Mouse (Mus musculus): ENCODE measurements around the gene Olfr224. TPM values are rescaled to one million over a fixed set of nuclear protein-coding genes. Genes with fewer than 3 reads are reported as not detected.
"Not testable (repeated sequence)": the region's sequence is repeated elsewhere in the genome, so short reads cannot be mapped to it uniquely, and the experiment has no call there.

Gene Olfr224
- polyA plus RNA-seq, 1 experiment from 2014 or later = not detected

DNA sequence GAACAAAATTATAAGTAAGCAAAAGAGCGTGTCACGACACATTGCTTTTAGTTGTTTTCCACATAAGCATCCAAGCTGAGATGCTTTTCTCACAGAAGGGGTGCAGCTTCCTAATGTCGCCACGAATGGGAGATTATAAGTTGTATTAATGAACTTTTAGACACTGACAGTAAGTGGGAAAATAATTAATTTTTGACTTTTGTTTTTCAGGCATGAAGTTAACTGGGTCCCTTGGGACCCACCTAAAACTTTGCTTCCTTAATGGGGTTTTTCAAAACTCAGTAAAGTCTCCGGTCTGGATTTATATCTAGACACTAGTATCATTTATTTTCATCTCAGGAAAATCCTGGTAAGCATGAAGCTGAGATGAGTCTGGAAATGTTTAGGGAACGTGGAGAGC is 24.5 kb upstream of the Olfr224 start, which contains the start of gene Olfr324:
Olfr324 (plus strand) TSS at position 301 of the 400 bp plus-strand sequence.
- no peak within 1 kb of the TSS for H3K4me2 ChIP-seq
- ATAC-seq (ENCODE audit: low FRiP score) = no peak
- WGBS = 86% methylated on average over 6 of the region's 6 CpGs
- no peaks in the 10 kb centered on the region for H3K36me3 ChIP-seq
- no peaks in the 10 kb centered on the region for H3K4me1 ChIP-seq (replicated peaks)
- no peak within 1 kb of the TSS for H3K9ac ChIP-seq
- H3K4me3 ChIP-seq = no peak within 1 kb of the TSS
- no peak within 1 kb of the TSS for H3K27ac ChIP-seq
- no peaks in the 10 kb centered on the region for H3K27me3 ChIP-seq
- no peaks in the 10 kb centered on the region for H3K9me3 ChIP-seq

DNA sequence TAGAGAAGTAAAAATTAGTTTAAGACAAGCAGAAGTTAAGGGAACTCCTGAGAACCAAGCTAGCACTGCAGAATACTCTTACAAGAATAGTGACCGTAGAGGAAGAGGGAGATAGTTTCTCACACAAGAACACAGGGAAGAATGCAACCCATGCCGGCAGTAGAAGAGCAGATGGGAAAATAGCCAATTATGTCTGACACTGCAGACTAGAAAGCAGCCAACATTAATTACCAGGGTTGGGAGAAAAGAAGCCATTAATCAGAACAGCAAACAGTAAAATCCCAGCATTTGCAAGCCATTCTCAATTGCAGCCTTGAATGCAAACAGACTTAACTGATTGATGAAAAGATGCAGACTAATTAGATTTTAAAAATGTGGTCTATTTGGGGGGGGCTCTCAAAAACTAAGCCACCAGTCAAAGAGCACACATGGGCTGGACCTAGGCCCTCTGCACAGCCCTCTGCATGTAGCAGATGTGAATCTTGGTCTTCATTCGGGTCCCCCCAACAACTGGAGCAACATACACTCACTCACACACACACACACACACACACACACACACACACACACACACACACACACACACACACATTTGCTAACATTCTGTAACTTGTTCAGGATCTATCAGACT is 18.4 kb upstream of the Olfr224 start:
- 60% methylated on average over 3 of the region's 3 CpGs for WGBS
- no peaks in the 10 kb centered on the region for H3K36me3 ChIP-seq
- no peak overlapping the region for H3K4me3 ChIP-seq
- H3K27me3 ChIP-seq = no peaks in the 10 kb centered on the region
- ATAC-seq (ENCODE audit: low FRiP score) = no peak
- H3K9me3 ChIP-seq = no peaks in the 10 kb centered on the region
- no peak overlapping the region; the same call in 1 of the 2 replicates for H3K27ac ChIP-seq
- H3K9ac ChIP-seq = no peak overlapping the region
- H3K4me2 ChIP-seq = no peak overlapping the region
- H3K4me1 ChIP-seq (replicated peaks) = no peaks in the 10 kb centered on the region

DNA sequence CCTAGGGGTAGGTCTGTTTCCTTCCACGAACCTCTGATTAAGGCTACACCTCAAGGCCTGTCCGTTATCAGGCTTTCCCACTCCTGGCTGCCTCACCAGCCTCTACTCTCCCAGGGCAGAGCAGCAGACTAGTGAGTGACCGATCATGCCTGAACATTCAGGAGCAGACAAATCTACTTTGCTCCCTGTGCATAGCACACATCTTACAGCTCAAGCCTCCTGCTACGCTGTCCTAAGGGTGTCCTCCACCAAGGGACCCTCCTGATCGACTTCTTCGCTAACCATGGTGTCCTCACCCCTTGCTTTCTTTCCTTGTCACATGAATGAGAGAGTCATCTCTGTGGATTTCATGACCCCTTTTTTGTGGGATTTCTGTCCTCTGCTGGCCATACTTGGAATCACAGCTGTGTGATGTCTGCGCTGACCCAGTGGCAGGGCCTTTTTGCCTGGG is 17.6 kb upstream of the Olfr224 start:
- Histone ChIP-seq H3K9ac (no peak overlapping the region), H3K9me3 (no peaks in the 10 kb centered on the region), H3K4me1 (replicated peaks) (no peaks in the 10 kb centered on the region), H3K36me3 (no peaks in the 10 kb centered on the region), H3K27ac (no peak overlapping the region), H3K27me3 (no peaks in the 10 kb centered on the region), H3K4me3 (no peak overlapping the region), H3K4me2 (no peak overlapping the region)
- ATAC-seq (ENCODE audit: low FRiP score) = no peak
- 68% methylated on average over 7 of the region's 7 CpGs for WGBS

DNA sequence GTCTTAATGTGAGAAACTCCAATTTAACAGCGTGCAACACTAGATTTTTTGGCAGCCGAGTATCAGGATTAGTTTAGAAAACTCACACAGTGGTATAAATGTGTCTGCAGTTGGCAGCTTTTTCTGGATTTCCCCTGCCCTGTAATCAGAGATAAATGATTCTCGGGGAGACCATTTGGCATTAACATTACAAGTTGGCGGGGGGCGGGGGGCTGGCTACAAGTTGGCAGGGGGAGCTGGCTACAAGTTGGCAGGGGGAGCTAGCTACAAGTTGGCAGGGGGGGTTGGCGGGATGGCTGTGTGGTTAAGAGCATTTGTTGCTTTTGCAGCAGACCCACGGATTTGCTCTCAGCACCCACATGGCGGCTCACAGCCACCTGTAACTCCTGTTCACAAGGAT is 8.3 kb upstream of the Olfr224 start:
- no peak for ATAC-seq (ENCODE audit: low FRiP score)
- no peaks in the 10 kb centered on the region for H3K9me3 ChIP-seq
- no peaks in the 10 kb centered on the region for H3K27me3 ChIP-seq
- no peak overlapping the region for H3K27ac ChIP-seq
- no peaks in the 10 kb centered on the region for H3K36me3 ChIP-seq
- no peak overlapping the region for H3K4me3 ChIP-seq
- 81% methylated on average over 8 of the region's 8 CpGs for WGBS
- H3K4me1 ChIP-seq (replicated peaks) = no peaks in the 10 kb centered on the region
- no peak overlapping the region for H3K4me2 ChIP-seq
- H3K9ac ChIP-seq = no peak overlapping the region

DNA sequence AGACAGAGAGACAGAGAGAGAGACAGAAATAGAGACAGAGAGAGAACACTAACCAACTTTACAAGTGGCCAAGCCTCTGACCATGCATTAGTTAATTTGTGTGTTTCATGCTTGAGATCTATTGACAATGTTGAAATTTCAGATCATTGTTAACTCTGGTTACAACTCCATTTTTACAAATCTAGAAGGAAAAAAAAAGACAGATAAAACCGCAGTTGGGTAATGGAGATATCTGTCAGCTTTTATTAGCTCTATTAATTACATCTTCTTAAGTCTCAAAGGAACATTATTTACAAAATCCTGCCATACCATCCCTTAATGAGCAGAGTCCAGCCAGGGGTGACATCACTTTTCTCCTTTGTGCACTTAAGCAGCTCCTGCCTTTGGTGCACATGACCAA is 7.1 kb upstream of the Olfr224 start, which contains the start of gene Olfr325:
Olfr325 (plus strand) TSS at position 301 of the 400 bp plus-strand sequence.
- Histone ChIP-seq H3K36me3 (no peaks in the 10 kb centered on the region), H3K27ac (no peak within 1 kb of the TSS), H3K9me3 (no peaks in the 10 kb centered on the region), H3K4me3 (no peak within 1 kb of the TSS), H3K4me2 (no peak within 1 kb of the TSS), H3K9ac (no peak within 1 kb of the TSS), H3K4me1 (replicated peaks) (no peaks in the 10 kb centered on the region), H3K27me3 (no peaks in the 10 kb centered on the region)
- 80% methylated on average over 1 of the region's 1 CpGs for WGBS
- ATAC-seq (ENCODE audit: low FRiP score) = no peak

DNA sequence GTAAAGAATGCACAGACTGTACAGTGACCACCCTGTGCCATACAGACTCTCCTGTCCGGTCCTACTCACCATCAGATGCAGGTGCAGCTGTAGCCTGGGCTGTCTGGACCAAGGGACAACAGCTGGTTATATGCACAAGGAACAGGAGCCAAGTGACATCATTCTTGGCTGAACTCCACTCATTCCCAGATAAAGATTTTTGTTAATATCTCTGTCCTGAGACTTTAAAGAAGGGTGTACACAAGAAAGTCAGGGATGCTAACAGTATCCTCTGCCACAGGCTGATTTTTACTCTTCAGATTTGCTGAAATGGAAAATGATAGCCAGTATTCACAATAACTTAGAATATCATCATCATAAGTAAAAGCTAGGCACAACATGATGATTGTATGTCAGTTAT is 14.8 kb downstream of the Olfr224 start, which contains the start of gene Olfr328:
Olfr328 (minus strand) TSS at position 101 of the 400 bp plus-strand sequence.
- no peak within 1 kb of the TSS for H3K9ac ChIP-seq
- H3K27ac ChIP-seq = no peak within 1 kb of the TSS
- H3K4me1 ChIP-seq (replicated peaks) = no peaks in the 10 kb centered on the region
- H3K27me3 ChIP-seq = no peaks in the 10 kb centered on the region
- ATAC-seq (ENCODE audit: low FRiP score) = no peak
- H3K9me3 ChIP-seq = no peaks in the 10 kb centered on the region
- H3K4me2 ChIP-seq = no peak within 1 kb of the TSS
- WGBS = 86% methylated on average over 1 of the region's 1 CpGs
- no peak within 1 kb of the TSS for H3K4me3 ChIP-seq
- H3K36me3 ChIP-seq = no peaks in the 10 kb centered on the region

DNA sequence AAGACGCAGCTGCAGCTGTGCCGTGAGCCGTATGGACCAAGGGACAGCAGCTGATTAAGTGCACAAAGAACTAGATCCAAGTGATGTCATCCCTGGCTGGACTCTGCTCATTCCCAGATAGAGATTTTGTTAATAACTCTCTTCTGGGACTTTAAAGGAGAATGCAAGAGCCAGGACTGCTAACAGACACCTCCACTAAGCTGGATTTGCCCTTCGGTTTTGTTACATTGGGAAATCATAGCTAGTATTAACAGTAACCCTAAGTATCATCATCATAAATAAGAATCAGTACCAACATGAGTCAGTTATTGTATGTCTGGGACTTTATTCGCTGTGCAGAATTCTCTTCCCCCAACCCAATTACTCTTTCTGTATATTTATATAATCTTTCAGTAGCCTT is 24.0 kb downstream of the Olfr224 start, which contains the start of gene Olfr329-ps:
Olfr329-ps (minus strand) TSS at position 101 of the 400 bp plus-strand sequence.
- Histone ChIP-seq H3K27me3 (no peaks in the 10 kb centered on the region), H3K9ac (no peak within 1 kb of the TSS), H3K9me3 (no peaks in the 10 kb centered on the region), H3K4me1 (replicated peaks) (no peaks in the 10 kb centered on the region), H3K4me2 (no peak within 1 kb of the TSS), H3K4me3 (no peak within 1 kb of the TSS), H3K36me3 (no peaks in the 10 kb centered on the region), H3K27ac (no peak within 1 kb of the TSS)
- no peak for ATAC-seq (ENCODE audit: low FRiP score)
- 89% methylated on average over 5 of the region's 5 CpGs for WGBS

DNA sequence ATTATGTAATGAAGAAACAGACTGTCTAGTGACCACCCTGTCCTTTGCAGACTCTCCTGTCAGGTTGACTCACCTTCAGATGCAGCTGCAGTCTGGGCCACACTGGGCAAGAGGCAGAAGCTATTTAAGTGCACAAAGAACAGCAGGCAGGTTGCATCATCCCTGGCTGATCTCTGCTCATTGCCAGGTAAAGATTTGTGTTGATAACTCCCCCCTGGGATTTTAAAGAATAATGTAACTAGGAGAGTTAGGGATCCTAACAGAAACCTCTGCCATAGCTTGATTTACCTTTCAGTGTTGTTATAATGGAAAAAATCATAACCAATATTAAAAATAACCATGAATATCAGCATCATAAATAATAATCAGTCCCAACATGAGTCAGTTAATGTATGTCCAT is 35.6 kb downstream of the Olfr224 start, which contains the start of gene Olfr330:
Olfr330 (minus strand) TSS at position 101 of the 400 bp plus-strand sequence.
- not testable (repeated sequence) for H3K9me3 ChIP-seq; H3K4me2 ChIP-seq; H3K4me3 ChIP-seq; ATAC-seq (ENCODE audit: low FRiP score); H3K27me3 ChIP-seq; H3K9ac ChIP-seq; H3K36me3 ChIP-seq; H3K27ac ChIP-seq; H3K4me1 ChIP-seq (replicated peaks)

DNA sequence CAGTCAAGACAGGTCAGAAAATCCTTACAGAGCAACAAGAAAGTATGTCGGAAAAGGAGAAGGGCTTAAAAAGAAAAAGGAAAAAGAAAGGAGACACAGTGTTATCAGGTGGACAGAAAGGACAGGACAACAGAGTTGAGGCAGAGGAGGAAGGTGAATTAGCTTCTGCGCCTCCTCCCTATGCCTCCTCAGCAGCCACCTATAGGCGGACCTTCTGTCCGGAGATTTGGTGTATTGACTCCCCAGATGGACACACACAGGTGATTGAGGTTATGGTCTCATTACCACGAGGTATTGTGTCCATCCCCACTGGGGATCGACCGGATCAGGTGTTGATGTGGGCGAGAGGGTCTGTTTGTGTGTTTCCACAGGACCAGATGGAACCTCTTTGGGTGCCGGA is 50.6 kb downstream of the Olfr224 start:
- not testable (repeated sequence) for H3K4me3 ChIP-seq; ATAC-seq (ENCODE audit: low FRiP score); H3K27me3 ChIP-seq; H3K27ac ChIP-seq; H3K4me2 ChIP-seq; H3K36me3 ChIP-seq; H3K9ac ChIP-seq; H3K9me3 ChIP-seq; H3K4me1 ChIP-seq (replicated peaks)
- WGBS = 94% methylated on average over 7 of the region's 9 CpGs

DNA sequence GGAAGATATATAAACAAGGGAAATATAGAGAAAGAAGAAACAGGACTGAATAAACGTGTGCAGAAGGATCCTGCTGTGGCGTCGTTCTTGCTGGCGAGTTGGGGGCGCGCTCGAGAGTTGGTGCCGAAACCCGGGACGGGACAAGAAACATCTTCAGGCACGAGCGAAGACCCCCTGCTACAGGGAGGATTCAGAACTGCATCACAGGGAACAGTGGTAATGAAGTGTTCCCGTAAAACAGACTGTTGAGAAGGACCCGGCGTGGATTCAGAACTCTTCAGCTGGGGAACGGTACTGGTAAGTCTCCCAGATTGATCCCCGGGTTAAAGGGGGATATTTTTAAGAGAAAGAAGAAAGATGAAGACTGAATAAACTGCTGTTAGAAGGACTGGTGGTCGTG is 51.4 kb downstream of the Olfr224 start:
- 91% methylated on average over 18 of the region's 18 CpGs for WGBS
- H3K9me3 ChIP-seq; ATAC-seq (ENCODE audit: low FRiP score); H3K27me3 ChIP-seq; H3K4me3 ChIP-seq; H3K36me3 ChIP-seq; H3K4me2 ChIP-seq; H3K9ac ChIP-seq; H3K27ac ChIP-seq; H3K4me1 ChIP-seq (replicated peaks): not testable (repeated sequence)

Other genes with a start within 250 kb of the Olfr224 start
- 38.4 and 40.2 TPM in 2 replicates for gene Zfp672, start 240.2 kb downstream of the Olfr224 start, polyA plus RNA-seq (2015; fragmentation: Nextera tagmentation; extraction: Ambion mirVana)
- gene Sh3bp5l, start 239.8 kb downstream of the Olfr224 start, polyA plus RNA-seq (2015; fragmentation: Nextera tagmentation; extraction: Ambion mirVana) = 48.5 and 49.9 TPM in 2 replicates
- gene Lypd8, start 191.5 kb downstream of the Olfr224 start, polyA plus RNA-seq (2015; fragmentation: Nextera tagmentation; extraction: Ambion mirVana) = not detected in 2 replicates
- not detected in 2 replicates for gene 1810065E05Rik, start 149.4 kb downstream of the Olfr224 start, polyA plus RNA-seq (2015; fragmentation: Nextera tagmentation; extraction: Ambion mirVana)
- not detected in 2 replicates for gene Gm12253, start 138.0 kb downstream of the Olfr224 start, polyA plus RNA-seq (2015; fragmentation: Nextera tagmentation; extraction: Ambion mirVana)
- not detected in 2 replicates for gene Lypd9, start 117.6 kb downstream of the Olfr224 start, polyA plus RNA-seq (2015; fragmentation: Nextera tagmentation; extraction: Ambion mirVana)
- gene Olfr30, start 108.3 kb downstream of the Olfr224 start, polyA plus RNA-seq (2015; fragmentation: Nextera tagmentation; extraction: Ambion mirVana) = not detected in 2 replicates
- gene Olfr332, start 78.0 kb downstream of the Olfr224 start, polyA plus RNA-seq (2015; fragmentation: Nextera tagmentation; extraction: Ambion mirVana) = not detected in 2 replicates
- gene Olfr331, start 68.0 kb downstream of the Olfr224 start, polyA plus RNA-seq (2015; fragmentation: Nextera tagmentation; extraction: Ambion mirVana) = not detected in 2 replicates
- gene Olfr330, start 35.7 kb downstream of the Olfr224 start, polyA plus RNA-seq (2015; fragmentation: Nextera tagmentation; extraction: Ambion mirVana) = not detected in 2 replicates
- gene Olfr329-ps, start 24.1 kb downstream of the Olfr224 start, polyA plus RNA-seq (2015; fragmentation: Nextera tagmentation; extraction: Ambion mirVana) = not detected in 2 replicates
- 0.09 TPM in 1 of 2 replicates, not detected in the other for gene Olfr328, start 14.9 kb downstream of the Olfr224 start, polyA plus RNA-seq (2015; fragmentation: Nextera tagmentation; extraction: Ambion mirVana)
- gene Olfr325, start 7.2 kb upstream of the Olfr224 start, polyA plus RNA-seq (2015; fragmentation: Nextera tagmentation; extraction: Ambion mirVana) = not detected in 2 replicates
- not detected in 2 replicates for gene Olfr324, start 24.6 kb upstream of the Olfr224 start, polyA plus RNA-seq (2015; fragmentation: Nextera tagmentation; extraction: Ambion mirVana)
- not detected in 2 replicates for gene 2210407C18Rik, start 45.5 kb upstream of the Olfr224 start, polyA plus RNA-seq (2015; fragmentation: Nextera tagmentation; extraction: Ambion mirVana)
- not detected in 2 replicates for gene Olfr323, start 59.9 kb upstream of the Olfr224 start, polyA plus RNA-seq (2015; fragmentation: Nextera tagmentation; extraction: Ambion mirVana)
- gene Trim58, start 69.9 kb upstream of the Olfr224 start, polyA plus RNA-seq (2015; fragmentation: Nextera tagmentation; extraction: Ambion mirVana) = 0.14 and 0.19 TPM in 2 replicates
- gene Olfr322, start 88.2 kb upstream of the Olfr224 start, polyA plus RNA-seq (2015; fragmentation: Nextera tagmentation; extraction: Ambion mirVana) = not detected in 2 replicates
- not detected in 2 replicates for gene Olfr320, start 110.5 kb upstream of the Olfr224 start, polyA plus RNA-seq (2015; fragmentation: Nextera tagmentation; extraction: Ambion mirVana)
- gene Olfr319, start 128.6 kb upstream of the Olfr224 start, polyA plus RNA-seq (2015; fragmentation: Nextera tagmentation; extraction: Ambion mirVana) = not detected in 2 replicates
- not detected in 2 replicates for gene Olfr318, start 153.5 kb upstream of the Olfr224 start, polyA plus RNA-seq (2015; fragmentation: Nextera tagmentation; extraction: Ambion mirVana)
- 0.14 and 0.23 TPM in 2 replicates for gene Olfr317, start 168.7 kb upstream of the Olfr224 start, polyA plus RNA-seq (2015; fragmentation: Nextera tagmentation; extraction: Ambion mirVana)
- gene Olfr316, start 182.2 kb upstream of the Olfr224 start, polyA plus RNA-seq (2015; fragmentation: Nextera tagmentation; extraction: Ambion mirVana) = not detected in 2 replicates
- gene Olfr315, start 202.6 kb upstream of the Olfr224 start, polyA plus RNA-seq (2015; fragmentation: Nextera tagmentation; extraction: Ambion mirVana) = not detected in 2 replicates
- not detected in 2 replicates for gene Olfr314, start 212.4 kb upstream of the Olfr224 start, polyA plus RNA-seq (2015; fragmentation: Nextera tagmentation; extraction: Ambion mirVana)
- gene Fam183b, start 231.4 kb upstream of the Olfr224 start, polyA plus RNA-seq (2015; fragmentation: Nextera tagmentation; extraction: Ambion mirVana) = 9.2 and 10.8 TPM in 2 replicates
- gene Olfr313, start 244.4 kb upstream of the Olfr224 start, polyA plus RNA-seq (2015; fragmentation: Nextera tagmentation; extraction: Ambion mirVana) = not detected in 2 replicates

Measured in hindbrain, embryonic 13.5 days (tissue).